9 mouse cellular contexts compared by ENCODE assay signal in genomic region chr17:56241541-56242401, GRCm38 (mm10). TPM values are rescaled to one million over a fixed set of nuclear protein-coding genes. Genes with fewer than 3 reads are reported as not detected.
DNase-seq lines count a peak whose midpoint lies in the region; ATAC-seq and TF ChIP-seq lines count a peak whose summit lies in the region.
"Had no signal": no experiment of that assay in that cellular context is flagged by ENCODE, and none has a peak within 500 bp of the region (broad histone marks: within the 10 kb centered on the region; RNA-seq: fewer than 3 reads in every experiment).

No protein-coding gene starts in this region.

- H3K27ac ChIP-seq in embryonic facial prominence, embryonic 14.5 days (replicated peaks; ENCODE audit: low read depth, low read length), result no peak overlapping the region
- H3K27ac ChIP-seq in heart, postnatal 0 days (ENCODE audit: low read depth), result no peak overlapping the region

- H3K4me2 ChIP-seq in embryonic facial prominence, embryonic 14.5 days (ENCODE audit: low read depth, low read length), result no peak overlapping the region
- no peak overlapping the region for H3K4me2 ChIP-seq in heart, postnatal 0 days (ENCODE audit: low read depth, low read length)

- TF ChIP-seq EP300 in heart, postnatal 0 days (IDR thresholded peaks at IDR 0.05; ENCODE audit: low read depth), result no peak; the same call in 1 of the 2 replicates

- H3K4me3 ChIP-seq in embryonic facial prominence, embryonic 14.5 days (ENCODE audit: low read depth, low read length), result peak overlapping the region; percentile 5; the same call in 1 of the 2 replicates
- no peak overlapping the region for H3K4me3 ChIP-seq in heart, postnatal 0 days (ENCODE audit: low read depth, low read length)
- H3K4me3 ChIP-seq in lung, adult 2 months (replicated peaks; ENCODE audit: extremely low read depth, low read depth, low read length), result no peak overlapping the region
- H3K4me3 ChIP-seq: erythroblast, embryonic 14.5 days had no signal

- peak; percentile 74 for ATAC-seq in embryonic facial prominence, embryonic 14.5 days (ENCODE audit: low read depth)
- peak; percentile 75; the same call in 1 of the 2 replicates for ATAC-seq in heart, postnatal 0 days (ENCODE audit: insufficient read depth, low read depth)
- ATAC-seq in neutrophil, adult 5-6 weeks (ENCODE audit: extremely low read depth, insufficient number of reproducible peaks, low FRiP score, poor library complexity, severe bottlenecking), result peak; percentile 76; the same call in 1 of the 2 replicates

- H3K9ac ChIP-seq in embryonic facial prominence, embryonic 14.5 days (ENCODE audit: low read depth, low read length), result no peak overlapping the region
- H3K9ac ChIP-seq in heart, postnatal 0 days (replicated peaks; ENCODE audit: low read depth, low read length), result no peak overlapping the region

- no peaks in the 10 kb centered on the region for H3K9me3 ChIP-seq in embryonic facial prominence, embryonic 14.5 days (ENCODE audit: control insufficient read depth, low read length)
- H3K9me3 ChIP-seq in heart, postnatal 0 days (replicated peaks; ENCODE audit: control insufficient read depth, low read length), result no peaks in the 10 kb centered on the region

- WGBS in embryonic facial prominence, embryonic 14.5 days, result under 1% methylated on average over 33 of the region's 33 CpGs
- 1% methylated on average over 33 of the region's 33 CpGs for WGBS in heart, postnatal 0 days
- 3% methylated on average over 33 of the region's 33 CpGs for WGBS in lung, adult 2 months

- peaks cover 5% of the 10 kb centered on the region; the same call in 1 of the 2 replicates for H3K27me3 ChIP-seq in embryonic facial prominence, embryonic 14.5 days (replicated peaks; ENCODE audit: control insufficient read depth, insufficient read depth, low read length)
- peaks cover 8% of the 10 kb centered on the region; the same call in 1 of the 2 replicates for H3K27me3 ChIP-seq in heart, postnatal 0 days (ENCODE audit: control insufficient read depth, insufficient read depth, low read length)

- TF ChIP-seq POLR2A in lung, adult 2 months (IDR thresholded peaks at IDR 0.05; ENCODE audit: borderline replicate concordance, extremely low read depth, low read depth, low read length), result no peak

- H3K36me3 ChIP-seq in embryonic facial prominence, embryonic 14.5 days (ENCODE audit: control insufficient read depth, insufficient read depth, low read length), result no peaks in the 10 kb centered on the region
- no peaks in the 10 kb centered on the region for H3K36me3 ChIP-seq in heart, postnatal 0 days (replicated peaks; ENCODE audit: control insufficient read depth, insufficient read depth, low read length)

- peak; percentile 88 for DNase-seq in CD4-positive, CD25-positive, alpha-beta regulatory T cell, adult 2 months (ENCODE audit: low read depth, low spot score)
- peak; percentile 92 to 95 for DNase-seq in adrenal gland, postnatal 36 days
- DNase-seq in embryonic facial prominence, embryonic 14.5 days (ENCODE audit: low spot score), result peak; percentile 94
- DNase-seq in heart, postnatal 0 days (ENCODE audit: low spot score), result peak; percentile 81
- peak; percentile 98 to 99 for DNase-seq in kidney, postnatal 4 days
- DNase-seq in lung, adult 2 months, result peak; percentile 85
- peak; percentile 86 for DNase-seq in testis, postnatal 14 days (ENCODE audit: low spot score)

- TF ChIP-seq CTCF in heart, postnatal 0 days (IDR thresholded peaks at IDR 0.05; ENCODE audit: low read depth), result no peak
- TF ChIP-seq CTCF in lung, adult 2 months (IDR thresholded peaks at IDR 0.05; ENCODE audit: insufficient read depth, low read length), result 0 out of 2 replicates have a peak, but pooled peaks have one; percentile 3

- H3K4me1 ChIP-seq in embryonic facial prominence, embryonic 14.5 days (ENCODE audit: control insufficient read depth, insufficient read depth, low read length), result no peaks in the 10 kb centered on the region
- no peaks in the 10 kb centered on the region for H3K4me1 ChIP-seq in heart, postnatal 0 days (ENCODE audit: control insufficient read depth, insufficient read depth)
- H3K4me1 ChIP-seq in lung, adult 2 months (ENCODE audit: control insufficient read depth, insufficient read depth, low read length), result no peaks in the 10 kb centered on the region

RNA-seq across cellular contexts. Expression of gene Fem1a, which starts 14.8 kb away (rescaled TPM):
- total RNA-seq in adrenal gland, postnatal 36 days (2021), result 10 to 100 TPM; 28.7 to 30.8 TPM
- 19.6 and 20.5 TPM in 2 replicates for polyA plus RNA-seq in embryonic facial prominence, embryonic 14.5 days (2014; fragmentation: Nextera tagmentation; extraction: Ambion mirVana)
- 82.1 and 84.3 TPM in 2 replicates for total RNA-seq in heart, postnatal 0 days (2014; rRNA removed; ENCODE audit: low replicate concordance)
- polyA plus RNA-seq in heart, postnatal 0 days (2015; fragmentation: Nextera tagmentation; extraction: Ambion mirVana), result 29.5 and 37.1 TPM in 2 replicates
- 28.2 and 29.4 TPM in 2 replicates for polyA plus RNA-seq in lung, adult 2 months (2012; rRNA removed)
- 22.2 and 23.8 TPM in 2 replicates for total RNA-seq in neutrophil, adult 5-6 weeks (2017)

RNA-seq across cellular contexts. Expression of gene Dpp9, which starts 23.1 kb away (rescaled TPM):
- total RNA-seq in adrenal gland, postnatal 36 days (2021), result 10 to 100 TPM; 35.5 to 41.0 TPM
- polyA plus RNA-seq in embryonic facial prominence, embryonic 14.5 days (2014; fragmentation: Nextera tagmentation; extraction: Ambion mirVana), result 32.5 and 37.1 TPM in 2 replicates
- total RNA-seq in heart, postnatal 0 days (2014; rRNA removed; ENCODE audit: low replicate concordance), result 25.9 and 29.0 TPM in 2 replicates
- 12.6 and 13.3 TPM in 2 replicates for polyA plus RNA-seq in heart, postnatal 0 days (2015; fragmentation: Nextera tagmentation; extraction: Ambion mirVana)
- polyA plus RNA-seq in lung, adult 2 months (2012; rRNA removed), result 65.8 and 71.9 TPM in 2 replicates
- total RNA-seq in neutrophil, adult 5-6 weeks (2017), result 14.0 and 14.5 TPM in 2 replicates

RNA-seq across cellular contexts. Expression of gene Ticam1, which starts 34.8 kb away (rescaled TPM):
- total RNA-seq in adrenal gland, postnatal 36 days (2021), result 10 to 100 TPM; 21.1 to 23.1 TPM
- 6.9 and 8.1 TPM in 2 replicates for polyA plus RNA-seq in embryonic facial prominence, embryonic 14.5 days (2014; fragmentation: Nextera tagmentation; extraction: Ambion mirVana)
- 12.3 and 13.8 TPM in 2 replicates for total RNA-seq in heart, postnatal 0 days (2014; rRNA removed; ENCODE audit: low replicate concordance)
- 4.4 and 4.6 TPM in 2 replicates for polyA plus RNA-seq in heart, postnatal 0 days (2015; fragmentation: Nextera tagmentation; extraction: Ambion mirVana)
- 17.1 and 18.1 TPM in 2 replicates for polyA plus RNA-seq in lung, adult 2 months (2012; rRNA removed)
- 4.8 and 6.4 TPM in 2 replicates for total RNA-seq in neutrophil, adult 5-6 weeks (2017)

RNA-seq across cellular contexts. Expression of gene Plin3, which starts 50.9 kb away (rescaled TPM):
- total RNA-seq in adrenal gland, postnatal 36 days (2021), result 100 to 1,000 TPM in 1 of 2 experiments, 10 to 100 TPM in 1; 51.4 to 106 TPM
- 76.9 and 88.4 TPM in 2 replicates for polyA plus RNA-seq in embryonic facial prominence, embryonic 14.5 days (2014; fragmentation: Nextera tagmentation; extraction: Ambion mirVana)
- 76.8 and 78.5 TPM in 2 replicates for total RNA-seq in heart, postnatal 0 days (2014; rRNA removed; ENCODE audit: low replicate concordance)
- 70.9 and 73.0 TPM in 2 replicates for polyA plus RNA-seq in heart, postnatal 0 days (2015; fragmentation: Nextera tagmentation; extraction: Ambion mirVana)
- polyA plus RNA-seq in lung, adult 2 months (2012; rRNA removed), result 39.4 and 39.6 TPM in 2 replicates
- total RNA-seq in neutrophil, adult 5-6 weeks (2017), result 13.5 and 14.2 TPM in 2 replicates

RNA-seq across cellular contexts. Expression of gene Mydgf, which starts 58.1 kb away (rescaled TPM):
- 10 to 100 TPM; 60.0 to 61.1 TPM for total RNA-seq in adrenal gland, postnatal 36 days (2021)
- polyA plus RNA-seq in embryonic facial prominence, embryonic 14.5 days (2014; fragmentation: Nextera tagmentation; extraction: Ambion mirVana), result 98.8 and 99.5 TPM in 2 replicates
- total RNA-seq in heart, postnatal 0 days (2014; rRNA removed; ENCODE audit: low replicate concordance), result 42.9 and 43.2 TPM in 2 replicates
- 50.2 and 52.0 TPM in 2 replicates for polyA plus RNA-seq in heart, postnatal 0 days (2015; fragmentation: Nextera tagmentation; extraction: Ambion mirVana)
- 42.4 and 48.7 TPM in 2 replicates for polyA plus RNA-seq in lung, adult 2 months (2012; rRNA removed)
- total RNA-seq in neutrophil, adult 5-6 weeks (2017), result 13.9 and 18.0 TPM in 2 replicates
